Mouse (Mus musculus): Measurements from ENCODE around the gene Cd8a. TPM values are rescaled to one million over a fixed set of nuclear protein-coding genes. Genes with fewer than 3 reads are reported as not detected.

Gene Cd8a
- polyA plus RNA-seq, 1 experiment from 2014 or later: not detected

DNA sequence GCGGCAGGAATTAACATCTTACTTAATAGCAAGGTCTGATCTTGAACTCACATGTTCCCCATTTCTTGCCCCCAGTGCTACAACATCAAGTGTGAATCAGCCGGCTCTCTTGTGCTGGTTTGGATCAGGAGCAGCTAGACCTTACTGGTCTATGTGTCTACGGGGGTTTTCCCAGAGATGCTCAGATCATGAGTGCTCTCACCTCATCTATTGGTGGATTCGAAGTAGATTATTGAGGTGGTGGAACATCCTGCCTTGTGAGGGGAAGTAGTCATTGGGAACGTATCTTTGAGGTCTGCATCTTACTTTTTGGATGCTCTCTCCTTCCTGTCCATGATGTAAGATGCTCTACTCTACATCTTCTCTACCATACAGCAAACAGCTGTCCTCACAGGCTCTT is 8.4 kb downstream of the Cd8a start:
- no peak overlapping the region for H3K9ac ChIP-seq (ENCODE audit: low read length)
- no peaks in the 10 kb centered on the region for H3K27me3 ChIP-seq (ENCODE audit: control insufficient read depth, insufficient read depth, low read length)
- no peak overlapping the region for H3K27ac ChIP-seq (ENCODE audit: low read depth, low read length)
- no peaks in the 10 kb centered on the region for H3K36me3 ChIP-seq (ENCODE audit: control insufficient read depth, insufficient read depth, low read length)
- H3K4me2 ChIP-seq: no peak overlapping the region
- H3K4me1 ChIP-seq (ENCODE audit: control insufficient read depth, insufficient read depth, low read length): no peaks in the 10 kb centered on the region
- H3K4me3 ChIP-seq (ENCODE audit: low read depth, low read length): no peak overlapping the region
- ATAC-seq (ENCODE audit: low FRiP score) (no peak), DNase-seq (ENCODE audit: low spot score, missing footprints) (no peak)
- no peaks in the 10 kb centered on the region for H3K9me3 ChIP-seq (ENCODE audit: control insufficient read depth, low read length)
- 94% methylated on average over 5 of the region's 5 CpGs for WGBS

DNA sequence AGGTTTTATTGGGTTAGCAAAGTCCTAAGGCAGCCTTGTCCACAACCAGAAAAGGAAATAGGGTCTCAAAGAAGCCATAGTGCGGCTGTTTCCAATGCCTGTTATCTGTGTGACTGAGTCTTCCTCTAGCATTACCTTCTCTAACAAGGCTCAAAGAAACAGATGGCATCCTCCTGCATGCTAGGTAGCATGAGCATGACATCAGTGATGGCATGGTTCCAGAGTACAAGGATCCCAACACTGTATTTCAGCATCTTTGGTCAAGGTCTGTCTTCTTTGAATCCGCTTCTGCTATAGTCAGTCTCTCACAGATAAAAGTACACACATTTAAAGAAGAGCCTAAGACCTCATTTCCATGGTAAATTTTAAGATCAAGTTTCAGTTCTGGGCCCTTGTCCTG is 17.3 kb downstream of the Cd8a start:
- H3K4me3 ChIP-seq (ENCODE audit: low read depth, low read length): no peak overlapping the region
- H3K4me2 ChIP-seq: no peak overlapping the region
- no peak overlapping the region for H3K9ac ChIP-seq (ENCODE audit: low read length)
- H3K27me3 ChIP-seq (ENCODE audit: control insufficient read depth, insufficient read depth, low read length): no peaks in the 10 kb centered on the region
- H3K4me1 ChIP-seq (ENCODE audit: control insufficient read depth, insufficient read depth, low read length): no peaks in the 10 kb centered on the region
- no peak overlapping the region for H3K27ac ChIP-seq (ENCODE audit: low read depth, low read length)
- H3K36me3 ChIP-seq (ENCODE audit: control insufficient read depth, insufficient read depth, low read length): 0 out of 2 replicates have a peak, but pooled peaks cover 2% of the 10 kb centered on the region
- no peak for DNase-seq (ENCODE audit: low spot score, missing footprints)
- WGBS: 95% methylated on average over 2 of the region's 2 CpGs
- H3K9me3 ChIP-seq (ENCODE audit: control insufficient read depth, low read length): no peaks in the 10 kb centered on the region
- no peak for ATAC-seq (ENCODE audit: low FRiP score)

DNA sequence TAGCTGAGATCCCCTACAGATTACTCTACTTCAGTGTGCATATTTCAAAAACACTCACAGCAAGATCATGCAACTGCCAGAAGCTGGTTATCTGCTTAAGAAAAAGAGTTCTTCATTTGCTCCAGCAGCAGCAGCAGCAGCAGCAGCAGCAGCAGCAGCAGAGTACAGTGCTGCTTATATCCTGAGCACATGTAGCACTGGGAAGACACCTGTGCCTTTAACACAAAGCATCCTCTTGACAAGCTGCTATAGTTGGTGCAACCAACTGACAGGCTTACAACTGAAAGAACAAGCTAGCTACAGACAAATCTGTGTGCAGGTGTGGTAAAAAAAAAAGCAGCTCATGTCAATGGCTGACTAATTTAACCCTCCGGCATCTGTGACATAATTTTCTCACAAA is 22.8 kb downstream of the Cd8a start:
- H3K27ac ChIP-seq (ENCODE audit: low read depth, low read length): no peak overlapping the region
- H3K4me3 ChIP-seq (ENCODE audit: low read depth, low read length): no peak overlapping the region
- no peak for ATAC-seq (ENCODE audit: low FRiP score)
- H3K9ac ChIP-seq (ENCODE audit: low read length): no peak overlapping the region
- WGBS: 100% methylated on average over 1 of the region's 1 CpGs
- H3K27me3 ChIP-seq (ENCODE audit: control insufficient read depth, insufficient read depth, low read length): no peaks in the 10 kb centered on the region
- H3K4me2 ChIP-seq: no peak overlapping the region
- 0 out of 2 replicates have a peak, but pooled peaks cover 2% of the 10 kb centered on the region for H3K36me3 ChIP-seq (ENCODE audit: control insufficient read depth, insufficient read depth, low read length)
- DNase-seq (ENCODE audit: low spot score, missing footprints): no peak
- H3K9me3 ChIP-seq (ENCODE audit: control insufficient read depth, low read length): no peaks in the 10 kb centered on the region
- H3K4me1 ChIP-seq (ENCODE audit: control insufficient read depth, insufficient read depth, low read length): no peaks in the 10 kb centered on the region

DNA sequence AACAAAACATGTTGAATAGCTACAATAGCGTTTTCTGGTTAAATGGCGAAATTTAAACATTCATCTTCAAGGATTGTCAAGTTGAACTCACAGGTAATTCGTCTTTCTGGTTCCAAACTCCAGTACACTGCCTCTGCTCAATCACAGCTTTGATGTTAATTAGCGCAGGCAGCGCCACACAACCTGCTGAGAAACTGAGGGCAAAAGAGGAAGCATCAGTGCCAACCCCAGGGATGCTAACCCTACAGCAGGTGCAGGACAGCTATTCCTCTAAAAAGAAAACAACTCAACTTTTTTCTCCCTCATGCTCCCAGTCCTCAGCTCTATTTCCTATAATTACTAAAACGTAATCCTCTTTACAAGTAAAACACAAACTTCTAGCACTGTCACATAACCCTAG is 23.5 kb downstream of the Cd8a start:
- H3K4me3 ChIP-seq (ENCODE audit: low read depth, low read length): no peak overlapping the region
- 0 out of 2 replicates have a peak, but pooled peaks cover under 1% of the 10 kb centered on the region for H3K36me3 ChIP-seq (ENCODE audit: control insufficient read depth, insufficient read depth, low read length)
- ATAC-seq (ENCODE audit: low FRiP score) (no peak), DNase-seq (ENCODE audit: low spot score, missing footprints) (no peak)
- H3K9me3 ChIP-seq (ENCODE audit: control insufficient read depth, low read length): no peaks in the 10 kb centered on the region
- H3K4me2 ChIP-seq: no peak overlapping the region
- H3K4me1 ChIP-seq (ENCODE audit: control insufficient read depth, insufficient read depth, low read length): no peaks in the 10 kb centered on the region
- H3K27ac ChIP-seq (ENCODE audit: low read depth, low read length): no peak overlapping the region
- H3K9ac ChIP-seq (ENCODE audit: low read length): no peak overlapping the region
- WGBS: 92% methylated on average over 6 of the region's 6 CpGs
- H3K27me3 ChIP-seq (ENCODE audit: control insufficient read depth, insufficient read depth, low read length): no peaks in the 10 kb centered on the region

DNA sequence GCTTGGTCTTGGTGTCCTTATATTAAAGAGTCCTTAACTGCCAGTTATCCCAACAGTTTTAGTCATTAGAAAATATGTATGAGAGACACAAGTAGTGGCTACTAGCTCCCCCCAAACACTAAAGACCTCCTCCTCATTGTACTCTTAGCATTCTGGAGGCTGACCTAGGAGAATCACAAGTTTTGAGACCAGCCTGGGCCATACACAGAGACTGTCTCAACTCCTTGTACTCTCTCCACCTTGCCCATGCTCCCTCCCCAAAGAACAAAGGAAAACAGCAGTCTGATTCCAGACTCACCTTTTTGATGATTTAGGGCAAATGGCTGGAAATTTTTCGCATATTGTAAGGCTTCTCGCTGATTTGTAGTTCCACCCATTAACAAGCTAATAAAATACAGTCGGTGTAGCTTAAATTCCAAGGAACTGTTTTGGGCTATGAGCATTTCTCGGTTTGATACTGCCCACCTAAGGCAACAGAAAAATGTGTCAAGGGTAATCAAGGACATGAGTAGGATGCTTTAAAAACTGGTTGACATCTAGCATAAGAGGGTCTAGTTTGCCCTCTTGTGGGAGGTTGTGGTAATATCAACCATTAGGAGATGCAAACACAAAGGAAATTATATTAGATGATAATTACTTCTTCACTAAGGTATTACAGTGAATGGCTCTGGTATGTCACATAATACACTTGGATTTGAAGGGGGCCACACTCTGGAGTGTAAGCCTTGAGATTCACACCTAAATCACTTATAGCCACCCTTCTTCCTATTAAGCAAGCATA is 25.8 kb downstream of the Cd8a start:
- no peaks in the 10 kb centered on the region for H3K36me3 ChIP-seq (ENCODE audit: control insufficient read depth, insufficient read depth, low read length)
- no peak overlapping the region for H3K4me3 ChIP-seq (ENCODE audit: low read depth, low read length)
- no peak overlapping the region for H3K27ac ChIP-seq (ENCODE audit: low read depth, low read length)
- no peaks in the 10 kb centered on the region for H3K9me3 ChIP-seq (ENCODE audit: control insufficient read depth, low read length)
- ATAC-seq (ENCODE audit: low FRiP score) (no peak), DNase-seq (ENCODE audit: low spot score, missing footprints) (peak; percentile 91)
- no peaks in the 10 kb centered on the region for H3K27me3 ChIP-seq (ENCODE audit: control insufficient read depth, insufficient read depth, low read length)
- H3K9ac ChIP-seq (ENCODE audit: low read length): no peak overlapping the region
- H3K4me1 ChIP-seq (ENCODE audit: control insufficient read depth, insufficient read depth, low read length): no peaks in the 10 kb centered on the region
- 87% methylated on average over 4 of the region's 4 CpGs for WGBS
- no peak overlapping the region for H3K4me2 ChIP-seq

DNA sequence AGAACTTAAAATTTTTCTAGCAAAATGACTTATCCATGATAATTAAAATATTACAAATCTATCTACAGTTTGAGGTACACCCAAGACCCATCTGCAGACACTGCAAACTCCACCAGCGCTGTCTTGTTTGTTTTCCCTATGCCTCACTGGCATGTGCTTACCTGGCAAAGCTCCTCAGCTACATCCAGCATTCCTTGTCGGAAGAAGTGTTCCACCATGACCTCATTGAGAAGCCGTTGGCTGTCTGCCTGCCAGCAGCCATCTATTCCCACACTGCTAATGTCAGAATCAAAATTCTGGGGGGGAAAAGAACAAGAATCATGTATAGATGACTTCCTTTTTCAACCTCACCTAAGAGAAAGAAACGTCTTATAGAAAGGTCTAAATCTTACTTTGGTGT is 41.4 kb downstream of the Cd8a start:
- ATAC-seq (ENCODE audit: low FRiP score) (no peak), DNase-seq (ENCODE audit: low spot score, missing footprints) (no peak)
- Histone ChIP-seq H3K9ac (ENCODE audit: low read length) (no peak overlapping the region), H3K4me2 (no peak overlapping the region), H3K4me3 (ENCODE audit: low read depth, low read length) (no peak overlapping the region), H3K36me3 (ENCODE audit: control insufficient read depth, insufficient read depth, low read length) (no peaks in the 10 kb centered on the region), H3K4me1 (ENCODE audit: control insufficient read depth, insufficient read depth, low read length) (no peaks in the 10 kb centered on the region), H3K27ac (ENCODE audit: low read depth, low read length) (no peak overlapping the region), H3K27me3 (ENCODE audit: control insufficient read depth, insufficient read depth, low read length) (no peaks in the 10 kb centered on the region), H3K9me3 (ENCODE audit: control insufficient read depth, low read length) (no peaks in the 10 kb centered on the region)
- WGBS: 96% methylated on average over 4 of the region's 4 CpGs

DNA sequence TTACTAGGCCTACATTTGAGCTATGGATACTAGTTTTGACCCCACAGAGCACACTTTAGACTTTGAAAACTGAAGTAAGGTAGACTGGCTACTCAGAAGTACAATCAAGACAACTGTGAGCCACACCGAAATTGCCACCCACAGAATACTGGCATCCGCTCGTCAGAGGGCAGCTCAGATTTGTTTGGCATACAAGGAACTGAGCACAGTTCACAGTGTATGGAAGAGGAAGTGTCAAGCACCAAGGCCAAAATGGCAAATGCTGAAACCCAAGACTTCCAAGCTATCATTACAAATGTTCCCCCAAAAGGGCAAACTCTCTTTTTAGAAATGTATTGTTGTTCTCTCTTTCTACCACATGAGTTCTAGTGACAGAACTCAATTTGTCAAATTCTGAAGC is 42.2 kb downstream of the Cd8a start:
- H3K9me3 ChIP-seq (ENCODE audit: control insufficient read depth, low read length): no peaks in the 10 kb centered on the region
- H3K9ac ChIP-seq (ENCODE audit: low read length): no peak overlapping the region
- no peaks in the 10 kb centered on the region for H3K36me3 ChIP-seq (ENCODE audit: control insufficient read depth, insufficient read depth, low read length)
- 90% methylated on average over 3 of the region's 3 CpGs for WGBS
- no peak overlapping the region for H3K27ac ChIP-seq (ENCODE audit: low read depth, low read length)
- no peaks in the 10 kb centered on the region for H3K4me1 ChIP-seq (ENCODE audit: control insufficient read depth, insufficient read depth, low read length)
- no peaks in the 10 kb centered on the region for H3K27me3 ChIP-seq (ENCODE audit: control insufficient read depth, insufficient read depth, low read length)
- no peak overlapping the region for H3K4me3 ChIP-seq (ENCODE audit: low read depth, low read length)
- ATAC-seq (ENCODE audit: low FRiP score) (no peak), DNase-seq (ENCODE audit: low spot score, missing footprints) (no peak)
- no peak overlapping the region for H3K4me2 ChIP-seq

DNA sequence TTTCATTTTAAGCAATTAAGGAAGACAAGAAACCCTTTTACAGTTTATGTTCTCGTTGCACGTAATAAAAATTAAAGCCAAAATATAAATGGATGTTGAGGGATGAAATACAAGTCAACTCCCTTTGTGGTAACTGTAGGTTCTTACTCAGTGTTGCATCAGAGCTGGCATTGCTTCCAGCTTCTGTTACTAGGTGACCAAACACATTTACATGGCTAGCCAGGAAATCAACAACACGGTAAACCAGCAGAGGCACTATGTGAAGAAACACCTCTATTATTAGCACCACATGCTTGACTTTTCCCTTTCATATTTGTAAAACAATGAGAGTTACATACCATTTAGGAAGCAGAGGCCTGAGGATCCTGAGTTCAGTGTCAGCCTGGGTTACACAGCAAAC is 45.6 kb downstream of the Cd8a start:
- H3K4me2 ChIP-seq: no peak overlapping the region
- 91% methylated on average over 3 of the region's 3 CpGs for WGBS
- ATAC-seq (ENCODE audit: low FRiP score) (no peak), DNase-seq (ENCODE audit: low spot score, missing footprints) (no peak)
- H3K9ac ChIP-seq (ENCODE audit: low read length): no peak overlapping the region
- H3K4me1 ChIP-seq (ENCODE audit: control insufficient read depth, insufficient read depth, low read length): no peaks in the 10 kb centered on the region
- H3K9me3 ChIP-seq (ENCODE audit: control insufficient read depth, low read length): no peaks in the 10 kb centered on the region
- H3K4me3 ChIP-seq (ENCODE audit: low read depth, low read length): no peak overlapping the region
- no peak overlapping the region for H3K27ac ChIP-seq (ENCODE audit: low read depth, low read length)
- H3K36me3 ChIP-seq (ENCODE audit: control insufficient read depth, insufficient read depth, low read length): no peaks in the 10 kb centered on the region
- H3K27me3 ChIP-seq (ENCODE audit: control insufficient read depth, insufficient read depth, low read length): no peaks in the 10 kb centered on the region

DNA sequence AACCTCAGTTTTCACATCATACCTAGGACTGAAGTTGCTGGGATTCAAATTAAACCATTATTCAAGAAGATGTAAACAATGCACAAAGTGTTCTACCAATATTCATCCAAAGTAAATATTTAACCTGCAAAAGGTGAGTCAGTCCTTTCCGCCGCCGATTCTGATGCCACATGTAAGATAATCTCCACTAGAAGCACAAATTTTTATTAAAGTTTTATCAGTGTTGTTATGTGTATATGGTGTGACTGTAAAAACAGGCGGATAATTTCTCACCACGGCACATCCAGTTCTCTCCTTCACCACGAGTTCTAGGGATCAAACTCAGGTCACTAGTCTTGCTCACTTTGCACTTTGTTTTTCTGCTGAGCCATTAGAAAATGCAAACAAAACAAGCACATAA is 47.6 kb downstream of the Cd8a start:
- Histone ChIP-seq H3K4me2 (no peak overlapping the region), H3K4me3 (ENCODE audit: low read depth, low read length) (no peak overlapping the region), H3K4me1 (ENCODE audit: control insufficient read depth, insufficient read depth, low read length) (no peaks in the 10 kb centered on the region), H3K9me3 (ENCODE audit: control insufficient read depth, low read length) (no peaks in the 10 kb centered on the region), H3K27me3 (ENCODE audit: control insufficient read depth, insufficient read depth, low read length) (no peaks in the 10 kb centered on the region), H3K27ac (ENCODE audit: low read depth, low read length) (no peak overlapping the region), H3K9ac (ENCODE audit: low read length) (no peak overlapping the region), H3K36me3 (ENCODE audit: control insufficient read depth, insufficient read depth, low read length) (no peaks in the 10 kb centered on the region)
- DNase-seq (ENCODE audit: low spot score, missing footprints) (no peak), ATAC-seq (ENCODE audit: low FRiP score) (no peak)
- 95% methylated on average over 6 of the region's 6 CpGs for WGBS
